Mouse (Mus musculus) heart, embryonic 12.5 days (tissue): ENCODE results near the gene Golga2. TPM values are rescaled to one million over a fixed set of nuclear protein-coding genes. Genes with fewer than 3 reads are reported as not detected.

Source experiments
- ATAC-seq: fragments of 200-750 bp; cut with Nextera tagmentation; 2 replicates; pipeline ENCODE4 v1.8.0; 2017; ENCODE audit warnings: moderate TSS enrichment, moderate library complexity; ENCODE audit not compliant: insufficient number of reproducible peaks, low FRiP score
- H3K27ac ChIP-seq: fragments of 300-500 bp; sonication (generic); 2 replicates; pipeline ENCODE4 v1.5.1; 2016; ENCODE audit warnings: mild to moderate bottlenecking, moderate library complexity; ENCODE audit not compliant: poor library complexity, severe bottlenecking
- H3K27me3 ChIP-seq: fragments of 300-500 bp; sonication (generic); replicated peaks from 2 replicates; pipeline ENCODE4 v1.6.1; 2016; ENCODE audit warnings: mild to moderate bottlenecking, moderate library complexity
- H3K36me3 ChIP-seq: fragments of 300-500 bp; sonication (generic); 2 replicates; pipeline ENCODE4 v1.6.1; 2016; ENCODE audit warnings: mild to moderate bottlenecking, moderate library complexity
- H3K4me1 ChIP-seq: fragments of 300-500 bp; sonication (generic); replicated peaks from 2 replicates; pipeline ENCODE4 v1.6.1; 2016; ENCODE audit warnings: mild to moderate bottlenecking
- H3K4me2 ChIP-seq: fragments of 300-500 bp; sonication (generic); 2 replicates; pipeline ENCODE4 v1.6.1; 2016; ENCODE audit warnings: mild to moderate bottlenecking, moderate library complexity
- H3K4me3 ChIP-seq: fragments of 300-500 bp; sonication (generic); 2 replicates; pipeline ENCODE4 v1.5.1; 2016; ENCODE audit warnings: mild to moderate bottlenecking
- H3K9ac ChIP-seq: fragments of 300-500 bp; sonication (generic); 2 replicates; pipeline ENCODE4 v1.6.1; 2016; ENCODE audit warnings: mild to moderate bottlenecking, moderate library complexity
- H3K9me3 ChIP-seq: fragments of 300-500 bp; sonication (generic); replicated peaks from 2 replicates; pipeline ENCODE4 v1.6.1; 2016; ENCODE audit warnings: mild to moderate bottlenecking, moderate library complexity
- WGBS: fragments of 180-500 bp; shearing (Covaris S2); methylation state at CpG from one replicate; pipeline ENCODE4 v1.1.7; 2016; 5-methylcytosine and 5-hydroxymethylcytosine counted together
- polyA plus RNA-seq: library from polyadenylated mRNA; unstranded; fragments of >200 nt; fragmentation: Nextera tagmentation; extraction: Ambion mirVana; gene quantifications from 2 replicates; pipeline ENCODE4 v1.2.1, GENCODE M21; 2016

Gene Golga2
- 28.4 and 30.7 TPM in 2 replicates for polyA plus RNA-seq

GRCm38 (mm10) chr2:32287334-32287840 is at the start of gene Golga2:
Gene Golga2 (plus strand): TSS chr2:32287384.
- no peaks in the 10 kb centered on the region for H3K27me3 ChIP-seq

GRCm38 (mm10) chr2:32237571-32237970 is 49.6 kb upstream of the Golga2 start:
- Histone ChIP-seq H3K9ac (peak overlapping the region; percentile 75), H3K36me3 (peaks cover 30% of the 10 kb centered on the region), H3K4me3 (peak overlapping the region; percentile 71), H3K9me3 (no peaks in the 10 kb centered on the region), H3K4me1 (peaks cover 25% of the 10 kb centered on the region), H3K27me3 (no peaks in the 10 kb centered on the region), H3K27ac (0 out of 2 replicates have a peak overlapping the region, but pooled peaks have one; percentile 74), H3K4me2 (peak overlapping the region; percentile 89)
- no peak for ATAC-seq
- WGBS: 43% methylated on average over 4 of the region's 4 CpGs

More at GRCm38 (mm10) chr2:32287334-32287840, at the start of gene Golga2:
- peak within 1 kb of the TSS; percentile 66 for H3K4me3 ChIP-seq
- H3K36me3 ChIP-seq: peaks cover 31% of the 10 kb centered on the region
- peak within 1 kb of the TSS; percentile 96 for H3K9ac ChIP-seq
- WGBS: 1% methylated on average over 23 of the region's 23 CpGs
- ATAC-seq: peak; percentile 26
- H3K4me1 ChIP-seq: peaks cover 21% of the 10 kb centered on the region
- H3K27ac ChIP-seq: peak within 1 kb of the TSS; percentile 69
- H3K4me2 ChIP-seq: peak within 1 kb of the TSS; percentile 90
- H3K9me3 ChIP-seq: no peaks in the 10 kb centered on the region

DNA sequence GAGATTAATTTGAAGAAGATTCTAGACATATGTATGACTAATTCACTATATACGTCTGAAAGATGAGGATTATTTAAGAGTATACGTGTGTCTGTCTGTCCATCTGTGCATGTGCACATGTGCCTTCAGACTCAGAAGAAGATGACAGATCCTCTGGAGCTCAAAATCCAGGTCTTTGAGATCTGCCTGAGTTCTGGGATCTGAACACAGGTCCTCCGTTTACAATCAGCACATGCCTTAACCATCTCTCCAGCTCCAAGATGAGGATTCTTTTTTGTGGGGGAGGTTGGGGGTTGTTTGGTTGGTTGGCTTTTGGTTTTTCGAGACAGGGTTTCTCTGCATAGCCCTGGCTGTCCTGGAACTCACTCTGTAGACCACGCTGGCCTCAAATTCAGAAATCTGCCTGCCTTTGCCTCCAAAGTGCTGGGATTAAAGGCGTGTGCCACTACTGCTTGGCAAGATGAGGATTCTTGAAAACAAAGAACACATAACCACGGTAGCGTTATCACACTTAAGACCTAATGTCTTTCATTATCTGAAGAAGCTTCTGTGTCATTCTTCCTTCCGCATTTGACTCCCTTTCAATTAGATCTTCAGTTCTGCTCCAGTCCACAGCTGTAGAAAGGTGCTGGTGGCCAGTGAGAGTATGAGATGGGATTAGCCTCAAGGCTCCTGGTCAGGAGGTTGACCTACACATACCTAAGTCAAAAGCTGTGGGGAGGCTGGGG is 48.3 kb upstream of the Golga2 start:
- Histone ChIP-seq H3K4me1 (peaks cover 25% of the 10 kb centered on the region), H3K36me3 (peaks cover 22% of the 10 kb centered on the region), H3K4me2 (no peak overlapping the region), H3K27ac (no peak overlapping the region), H3K9me3 (no peaks in the 10 kb centered on the region), H3K27me3 (no peaks in the 10 kb centered on the region), H3K9ac (no peak overlapping the region), H3K4me3 (no peak overlapping the region)
- 87% methylated on average over 9 of the region's 9 CpGs for WGBS
- no peak for ATAC-seq

- H3K27me3 ChIP-seq: no peaks in the 10 kb centered on the region
- no peak overlapping the region for H3K4me2 ChIP-seq
- 85% methylated on average over 5 of the region's 5 CpGs for WGBS
- H3K36me3 ChIP-seq: peaks cover 31% of the 10 kb centered on the region
- no peak overlapping the region for H3K9ac ChIP-seq
- no peaks in the 10 kb centered on the region for H3K9me3 ChIP-seq
- no peak overlapping the region for H3K27ac ChIP-seq
- H3K4me1 ChIP-seq: peaks cover 13% of the 10 kb centered on the region
- no peak overlapping the region for H3K4me3 ChIP-seq
- no peak for ATAC-seq
These were observed 46.6 kb upstream of the Golga2 start for GRCm38 (mm10) chr2:32240591-32240990.

DNA sequence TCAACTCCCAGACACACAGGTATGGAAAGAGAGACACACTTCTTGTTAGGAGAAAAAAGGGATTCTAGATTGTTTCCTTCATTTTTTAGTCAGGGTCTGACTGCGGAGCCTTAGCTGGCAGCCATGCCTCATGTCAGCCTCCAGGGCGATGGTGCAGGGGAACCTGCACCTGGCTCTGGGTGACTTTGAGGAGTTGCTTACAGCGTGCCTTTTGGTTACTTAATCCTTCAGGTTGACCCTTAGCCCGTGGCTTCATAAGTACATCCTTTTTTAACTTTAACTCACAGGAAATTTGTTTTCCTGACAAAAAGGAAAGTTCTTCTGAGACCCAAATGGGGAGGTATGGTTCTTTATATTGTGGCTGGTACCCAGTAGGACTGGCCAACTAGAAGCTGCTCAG is 44.2 kb upstream of the Golga2 start:
- 87% methylated on average over 4 of the region's 4 CpGs for WGBS
- Histone ChIP-seq H3K27ac (no peak overlapping the region), H3K27me3 (no peaks in the 10 kb centered on the region), H3K4me3 (no peak overlapping the region), H3K9ac (no peak overlapping the region), H3K9me3 (no peaks in the 10 kb centered on the region), H3K4me1 (peaks cover 1% of the 10 kb centered on the region; the same call in 1 of the 2 replicates), H3K36me3 (peaks cover 51% of the 10 kb centered on the region), H3K4me2 (no peak overlapping the region)
- no peak for ATAC-seq

DNA sequence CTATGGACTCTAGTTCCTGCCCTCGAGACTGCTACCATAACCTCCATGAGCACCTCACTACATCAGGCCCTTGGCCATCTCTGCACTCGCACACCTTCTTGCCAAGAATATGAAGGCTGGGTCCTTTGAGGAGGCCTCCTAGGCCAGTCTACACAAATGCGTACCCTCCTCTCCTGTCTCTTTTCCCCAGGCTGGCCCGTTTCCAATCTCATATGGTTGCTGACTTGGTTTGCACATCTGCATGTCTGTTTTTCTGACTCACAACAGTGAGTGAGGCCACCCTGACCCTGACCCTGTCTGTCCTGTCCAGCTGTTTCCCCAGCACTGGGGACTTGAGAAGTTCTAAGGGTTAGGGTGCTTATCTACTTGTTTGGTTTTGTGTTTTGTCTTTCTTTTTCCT is 40.4 kb upstream of the Golga2 start:
- WGBS: 72% methylated on average over 4 of the region's 4 CpGs
- H3K4me1 ChIP-seq: no peaks in the 10 kb centered on the region
- H3K27me3 ChIP-seq: no peaks in the 10 kb centered on the region
- H3K9me3 ChIP-seq: no peaks in the 10 kb centered on the region
- H3K9ac ChIP-seq: no peak overlapping the region
- no peak for ATAC-seq
- H3K4me2 ChIP-seq: no peak overlapping the region
- H3K4me3 ChIP-seq: no peak overlapping the region
- peaks cover 79% of the 10 kb centered on the region for H3K36me3 ChIP-seq
- H3K27ac ChIP-seq: no peak overlapping the region

- Histone ChIP-seq H3K4me1 (no peaks in the 10 kb centered on the region), H3K9ac (no peak overlapping the region), H3K4me3 (no peak overlapping the region), H3K36me3 (peaks cover 93% of the 10 kb centered on the region), H3K27ac (no peak overlapping the region), H3K27me3 (no peaks in the 10 kb centered on the region), H3K4me2 (no peak overlapping the region), H3K9me3 (no peaks in the 10 kb centered on the region)
- 70% methylated on average over 10 of the region's 10 CpGs for WGBS
- no peak for ATAC-seq
These were observed 38.5 kb upstream of the Golga2 start for GRCm38 (mm10) chr2:32248377-32249361.

- no peak for ATAC-seq
- peaks cover 90% of the 10 kb centered on the region for H3K36me3 ChIP-seq
- H3K9me3 ChIP-seq: no peaks in the 10 kb centered on the region
- H3K4me1 ChIP-seq: no peaks in the 10 kb centered on the region
- H3K4me2 ChIP-seq: no peak overlapping the region
- H3K4me3 ChIP-seq: no peak overlapping the region
- H3K27me3 ChIP-seq: no peaks in the 10 kb centered on the region
- WGBS: 85% methylated on average over 12 of the region's 12 CpGs
- H3K9ac ChIP-seq: no peak overlapping the region
- no peak overlapping the region for H3K27ac ChIP-seq
These were observed 35.2 kb upstream of the Golga2 start for GRCm38 (mm10) chr2:32251791-32252527.

DNA sequence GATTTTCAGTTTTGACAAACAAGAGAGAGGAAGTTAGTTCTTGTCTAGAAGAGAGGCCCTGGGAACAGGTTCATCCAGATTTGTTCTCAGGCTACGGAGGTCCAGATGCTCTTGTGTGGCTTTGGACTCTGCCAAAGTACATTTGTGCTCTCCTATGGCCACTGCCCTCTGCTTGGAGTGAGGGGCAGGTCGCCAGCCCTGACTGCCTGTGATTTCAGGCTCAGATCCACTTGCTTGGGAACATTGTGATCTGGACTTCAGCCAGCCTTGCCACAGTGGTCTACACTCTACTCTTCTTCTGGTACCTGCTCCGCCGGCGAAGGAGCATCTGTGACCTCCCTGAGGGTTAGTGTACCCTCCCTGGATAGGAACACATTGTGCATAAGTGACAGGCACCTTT is 34.5 kb upstream of the Golga2 start:
- no peak for ATAC-seq
- Histone ChIP-seq H3K4me2 (no peak overlapping the region), H3K36me3 (peaks cover 92% of the 10 kb centered on the region), H3K4me1 (no peaks in the 10 kb centered on the region), H3K9ac (no peak overlapping the region), H3K27me3 (no peaks in the 10 kb centered on the region), H3K9me3 (no peaks in the 10 kb centered on the region), H3K4me3 (no peak overlapping the region), H3K27ac (no peak overlapping the region)
- WGBS: 90% methylated on average over 5 of the region's 5 CpGs

GRCm38 (mm10) chr2:32253352-32253751 is 33.8 kb upstream of the Golga2 start:
- no peaks in the 10 kb centered on the region for H3K4me1 ChIP-seq
- peak; percentile 26; the same call in 1 of the 2 replicates for ATAC-seq
- H3K27me3 ChIP-seq: no peaks in the 10 kb centered on the region
- H3K9me3 ChIP-seq: no peaks in the 10 kb centered on the region
- WGBS: 42% methylated on average over 1 of the region's 1 CpGs
- H3K9ac ChIP-seq: no peak overlapping the region
- no peak overlapping the region for H3K4me2 ChIP-seq
- no peak overlapping the region for H3K4me3 ChIP-seq
- peaks cover 92% of the 10 kb centered on the region for H3K36me3 ChIP-seq
- H3K27ac ChIP-seq: no peak overlapping the region
